Mouse (Mus musculus): ENCODE measurements around the gene Sez6l. TPM values are rescaled to one million over a fixed set of nuclear protein-coding genes. Genes with fewer than 3 reads are reported as not detected.
A peak's percentile ranks its signal among the peaks of the same experiment; 100 is the strongest.

Gene Sez6l
- total RNA-seq, 2 experiments from 2014 or later, result 0.05 TPM; not detected in 1

- intact Hi-C loops (cut with DNase I), result loop anchor here (10.0 kb wide), 1 partner anchor 1090 kb away; no protein-coding TSS in a partner anchor
Measured at GRCm38 (mm10) chr5:112394779-112395443, 182.1 kb downstream of the Sez6l start, which contains the start of gene Asphd2. Asphd2 (minus strand) TSS chr5:112394866.

GRCm38 (mm10) chr5:112394415-112394763 is 182.6 kb downstream of the Sez6l start:
- intact Hi-C loops (cut with DNase I), result loop anchor here (10.0 kb wide), 1 partner anchor 1090 kb away; no protein-coding TSS in a partner anchor
- no peak for DNase-seq

More at GRCm38 (mm10) chr5:112394779-112395443, 182.1 kb downstream of the Sez6l start, which contains the start of gene Asphd2:
- peak in 1 of 2 experiments; percentile 18 for DNase-seq

GRCm38 (mm10) chr5:112393741-112394414 is 183.1 kb downstream of the Sez6l start:
- no peak for DNase-seq
- intact Hi-C loops (cut with DNase I), result loop anchor here (10.0 kb wide), 1 partner anchor 1089 kb away; no protein-coding TSS in a partner anchor

GRCm38 (mm10) chr5:112391676-112392323 is 185.2 kb downstream of the Sez6l start:
- intact Hi-C loops (cut with DNase I), result loop anchor here (10.0 kb wide), 1 partner anchor 1087 kb away; no protein-coding TSS in a partner anchor
- DNase-seq, result no peak

GRCm38 (mm10) chr5:112391002-112391401 is 186.0 kb downstream of the Sez6l start:
- intact Hi-C loops (cut with DNase I), result loop anchor here (10.0 kb wide), 1 partner anchor 1086 kb away; no protein-coding TSS in a partner anchor
- no peak for DNase-seq

GRCm38 (mm10) chr5:112389352-112389751 is 187.6 kb downstream of the Sez6l start:
- intact Hi-C loops (cut with DNase I), result no loop called here
- no peak for DNase-seq

- intact Hi-C loops (cut with DNase I), result no loop called here
- no peak for DNase-seq
Measured at GRCm38 (mm10) chr5:112385973-112386372, 191.0 kb downstream of the Sez6l start.

GRCm38 (mm10) chr5:112384805-112385472 is 192.0 kb downstream of the Sez6l start:
- intact Hi-C loops (cut with DNase I), result no loop called here
- DNase-seq, result no peak

- peak; percentile 27 to 57 for DNase-seq
- intact Hi-C loops (cut with DNase I), result no loop called here
Measured at GRCm38 (mm10) chr5:112382641-112383330, 194.2 kb downstream of the Sez6l start.

GRCm38 (mm10) chr5:112382042-112382441 is 194.9 kb downstream of the Sez6l start:
- intact Hi-C loops (cut with DNase I), result no loop called here
- DNase-seq, result no peak

- intact Hi-C loops (cut with DNase I), result no loop called here
- DNase-seq, result no peak
Measured at GRCm38 (mm10) chr5:112381154-112381553, 195.8 kb downstream of the Sez6l start.

GRCm38 (mm10) chr5:112378716-112379115 is 198.3 kb downstream of the Sez6l start:
- DNase-seq, result no peak
- intact Hi-C loops (cut with DNase I), result no loop called here

GRCm38 (mm10) chr5:112377380-112377779 is 199.6 kb downstream of the Sez6l start:
- intact Hi-C loops (cut with DNase I), result no loop called here
- no peak for DNase-seq

GRCm38 (mm10) chr5:112376111-112376510 is 200.9 kb downstream of the Sez6l start:
- intact Hi-C loops (cut with DNase I), result no loop called here
- DNase-seq, result no peak

- DNase-seq, result no peak
- intact Hi-C loops (cut with DNase I), result no loop called here
Measured at GRCm38 (mm10) chr5:112371933-112372332, 205.1 kb downstream of the Sez6l start.

- DNase-seq, result no peak
- intact Hi-C loops (cut with DNase I), result no loop called here
Measured at GRCm38 (mm10) chr5:112370236-112370813, 206.7 kb downstream of the Sez6l start.

- intact Hi-C loops (cut with DNase I), result no loop called here
- DNase-seq, result no peak
Measured at GRCm38 (mm10) chr5:112369326-112369725, 207.7 kb downstream of the Sez6l start.

Data from gastrocnemius, postnatal 36 days (tissue).